Mouse (Mus musculus) Patski (cell line): ENCODE measurements at regions not wholly inside any gene's neighbourhood (a gene's known extent, or its start where the extent isn't known, plus 50 kb on each side); places are given as distances from the start of the nearest gene placed in this dataset.

Experiments used
- ATAC-seq: fragments of 100-300 bp; one replicate; pipeline ENCODE4 v1.8.0; 2021
- CTCF ChIA-PET: fragments of 350-600 bp; sonication (Branson Sonifier 250); formaldehyde crosslinking; loops from one replicate; lab custom pipeline; 2022; ENCODE audit warnings: inconsistent platforms; lab: Charles Lee
- POLR2A ChIA-PET: fragments of 350-600 bp; sonication (Branson Sonifier 250); formaldehyde crosslinking; loops from one replicate; lab custom pipeline; 2022; ENCODE audit warnings: antibody characterized with exemption, inconsistent platforms; lab: Charles Lee
- DNase-seq: peaks from one replicate; pipeline ENCODE4 v3.0.0-alpha.2; 2011; ENCODE audit warnings: low read depth, low spot score
- H3K27me3 ChIP-seq: fragments of 371-371 bp; one replicate; pipeline ENCODE4 v1.5.1; 2021
- CTCF ChIP-seq: fragments of 100-300 bp; IDR thresholded peaks from one replicate; pipeline ENCODE4 v1.5.1; 2021
- in situ Hi-C: fragments of 300-500 bp; cut with MboI; formaldehyde crosslinking; loops from 3 replicates; pipeline ENCODE4 v1.11.1; 2018; ENCODE audit warnings: low pct_unique_long_range_greater_than_20kb, mixed read lengths

GRCm38 (mm10) chr13:86274926-86275622, 228.4 kb upstream of the Cox7c start:
- POLR2A ChIA-PET = no interaction called here
- in situ Hi-C loops = no loop called here
- no peak for TF ChIP-seq CTCF
- CTCF ChIA-PET = no interaction called here
- ATAC-seq (no peak), DNase-seq (no peak)
- H3K27me3 ChIP-seq = no peaks in the 10 kb centered on the region

- no peak for TF ChIP-seq CTCF
- CTCF ChIA-PET = no interaction called here
- POLR2A ChIA-PET = no interaction called here
- DNase-seq = no peak
- in situ Hi-C loops = no loop called here
- no peak for ATAC-seq
- H3K27me3 ChIP-seq = no peaks in the 10 kb centered on the region
These were observed 191.3 kb upstream of the Cox7c start for GRCm38 (mm10) chr13:86238054-86238453.

GRCm38 (mm10) chr13:86205641-86206040, 158.9 kb upstream of the Cox7c start:
- DNase-seq (no peak), ATAC-seq (no peak)
- in situ Hi-C loops = no loop called here
- POLR2A ChIA-PET = no interaction called here
- no peaks in the 10 kb centered on the region for H3K27me3 ChIP-seq
- CTCF ChIA-PET = no interaction called here
- no peak for TF ChIP-seq CTCF

GRCm38 (mm10) chr13:86180496-86180895, 133.8 kb upstream of the Cox7c start:
- POLR2A ChIA-PET = no interaction called here
- ATAC-seq (no peak), DNase-seq (no peak)
- CTCF ChIA-PET = no interaction called here
- TF ChIP-seq CTCF = no peak
- H3K27me3 ChIP-seq = no peaks in the 10 kb centered on the region
- in situ Hi-C loops = no loop called here

GRCm38 (mm10) chr13:86147331-86147730, 100.6 kb upstream of the Cox7c start:
- ChIA-PET CTCF (no interaction called here), POLR2A (no interaction called here)
- TF ChIP-seq CTCF = no peak
- no peak for DNase-seq
- ATAC-seq = no peak
- in situ Hi-C loops = no loop called here
- no peaks in the 10 kb centered on the region for H3K27me3 ChIP-seq

- no peak for TF ChIP-seq CTCF
- ChIA-PET POLR2A (no interaction called here), CTCF (interaction anchor here (0.7 kb wide), 1 partner anchor 110 kb away, joined by 3 read pairs; no protein-coding TSS in a partner anchor)
- DNase-seq (no peak), ATAC-seq (no peak)
- in situ Hi-C loops = no loop called here
- H3K27me3 ChIP-seq = no peaks in the 10 kb centered on the region
These were observed 64.8 kb upstream of the Cox7c start for GRCm38 (mm10) chr13:86111372-86112094.

GRCm38 (mm10) chr13:86102212-86102611, 55.5 kb upstream of the Cox7c start:
- ATAC-seq (no peak), DNase-seq (no peak)
- POLR2A ChIA-PET = no interaction called here
- no peaks in the 10 kb centered on the region for H3K27me3 ChIP-seq
- in situ Hi-C loops = no loop called here
- CTCF ChIA-PET = no interaction called here
- no peak for TF ChIP-seq CTCF

GRCm38 (mm10) chr13:86097836-86098235, 51.1 kb upstream of the Cox7c start:
- POLR2A ChIA-PET = no interaction called here
- H3K27me3 ChIP-seq = no peaks in the 10 kb centered on the region
- in situ Hi-C loops = no loop called here
- CTCF ChIA-PET = no interaction called here
- TF ChIP-seq CTCF = no peak
- ATAC-seq = no peak
- DNase-seq = no peak

- ChIA-PET CTCF (no interaction called here), POLR2A (no interaction called here)
- H3K27me3 ChIP-seq = no peaks in the 10 kb centered on the region
- TF ChIP-seq CTCF = no peak
- ATAC-seq = no peak
- DNase-seq = no peak
- in situ Hi-C loops = no loop called here
These were observed 50.6 kb upstream of the Cox7c start for GRCm38 (mm10) chr13:86097291-86097690.
